Mouse (Mus musculus) heart, embryonic 13.5 days (tissue): Measurements from ENCODE around the gene Appbp2. TPM values are rescaled to one million over a fixed set of nuclear protein-coding genes. Genes with fewer than 3 reads are reported as not detected.

ENCODE experiments used
- ATAC-seq: fragments of 200-750 bp; cut with Nextera tagmentation; 2 replicates; pipeline ENCODE4 v1.8.0; 2017; ENCODE audit warnings: moderate TSS enrichment; ENCODE audit not compliant: insufficient number of reproducible peaks, low FRiP score, low TSS enrichment; ENCODE audit errors: extremely low read depth
- H3K27ac ChIP-seq: fragments of 300-500 bp; sonication (generic); replicated peaks from 2 replicates; pipeline ENCODE4 v1.5.1; 2015; ENCODE audit warnings: moderate library complexity, mild to moderate bottlenecking, inconsistent platforms
- H3K27me3 ChIP-seq: fragments of 300-500 bp; sonication (generic); replicated peaks from 2 replicates; pipeline ENCODE4 v1.6.1; 2015; ENCODE audit warnings: mild to moderate bottlenecking, inconsistent platforms
- H3K36me3 ChIP-seq: fragments of 300-500 bp; sonication (generic); 2 replicates; pipeline ENCODE4 v1.6.1; 2015; ENCODE audit warnings: mild to moderate bottlenecking, inconsistent platforms
- H3K4me1 ChIP-seq: fragments of 300-500 bp; sonication (generic); 2 replicates; pipeline ENCODE4 v1.6.1; 2015; ENCODE audit warnings: inconsistent platforms
- H3K4me2 ChIP-seq: fragments of 300-500 bp; sonication (generic); 2 replicates; pipeline ENCODE4 v1.6.1; 2015; ENCODE audit warnings: inconsistent platforms, mild to moderate bottlenecking, moderate library complexity
- H3K4me3 ChIP-seq: fragments of 300-500 bp; sonication (generic); 2 replicates; pipeline ENCODE4 v1.5.1; 2015; ENCODE audit warnings: moderate library complexity, mild to moderate bottlenecking, inconsistent platforms
- H3K9ac ChIP-seq: fragments of 300-500 bp; sonication (generic); 2 replicates; pipeline ENCODE4 v1.6.1; 2015; ENCODE audit warnings: inconsistent platforms, mild to moderate bottlenecking, moderate library complexity
- H3K9me3 ChIP-seq: fragments of 300-500 bp; sonication (generic); 2 replicates; pipeline ENCODE4 v1.6.1; 2016; ENCODE audit warnings: inconsistent platforms
- WGBS: fragments of 180-500 bp; shearing (Covaris S2); methylation state at CpG from one replicate; pipeline ENCODE4 v1.1.7; 2015; ENCODE audit warnings: mixed read lengths; 5-methylcytosine and 5-hydroxymethylcytosine counted together
- polyA plus RNA-seq: library from polyadenylated mRNA; unstranded; fragments of >200 nt; fragmentation: Nextera tagmentation; extraction: Ambion mirVana; gene quantifications from 2 replicates; pipeline ENCODE4 v1.2.1, GENCODE M21; 2015

The Appbp2 gene
- polyA plus RNA-seq, 1 experiment from 2014 or later = 35.7 TPM

- H3K36me3 ChIP-seq = no peaks in the 10 kb centered on the region
- H3K4me1 ChIP-seq = no peaks in the 10 kb centered on the region
- no peak overlapping the region for H3K27ac ChIP-seq
- no peak overlapping the region for H3K4me3 ChIP-seq
- no peak overlapping the region for H3K4me2 ChIP-seq
- H3K9ac ChIP-seq = no peak overlapping the region
- WGBS = 83% methylated on average over 2 of the region's 2 CpGs
- H3K27me3 ChIP-seq = no peaks in the 10 kb centered on the region
- no peak for ATAC-seq
- no peaks in the 10 kb centered on the region for H3K9me3 ChIP-seq
Observed at GRCm38 (mm10) chr11:85152256-85152930, 82.5 kb downstream of the Appbp2 start.

- peak within 1 kb of the TSS; percentile 94 for H3K4me3 ChIP-seq
- WGBS = under 1% methylated on average over 86 of the region's 94 CpGs
- H3K9ac ChIP-seq = peak within 1 kb of the TSS; percentile 95
- peak within 1 kb of the TSS; percentile 89 for H3K27ac ChIP-seq
- H3K9me3 ChIP-seq = no peaks in the 10 kb centered on the region
- H3K27me3 ChIP-seq = no peaks in the 10 kb centered on the region
- no peaks in the 10 kb centered on the region for H3K36me3 ChIP-seq
- H3K4me1 ChIP-seq = peaks cover 17% of the 10 kb centered on the region
- peak; percentile 98 for ATAC-seq
- H3K4me2 ChIP-seq = peak within 1 kb of the TSS; percentile 75
Observed at GRCm38 (mm10) chr11:85139581-85140540, 95.1 kb downstream of the Appbp2 start, which contains the start of gene Usp32. TSS of gene Usp32 (minus strand) at chr11:85140161.

GRCm38 (mm10) chr11:85138776-85139474, 96.0 kb downstream of the Appbp2 start:
- Histone ChIP-seq H3K4me2 (peak overlapping the region; percentile 71), H3K4me1 (peaks cover 17% of the 10 kb centered on the region), H3K36me3 (no peaks in the 10 kb centered on the region), H3K27me3 (no peaks in the 10 kb centered on the region), H3K9ac (peak overlapping the region; percentile 95), H3K4me3 (peak overlapping the region; percentile 94), H3K27ac (peak overlapping the region; percentile 89), H3K9me3 (no peaks in the 10 kb centered on the region)
- ATAC-seq = no peak
- under 1% methylated on average over 17 of the region's 17 CpGs for WGBS

Other genes with a start within 250 kb of the Appbp2 start
- 3.5 and 3.9 TPM in 2 replicates for gene Usp32, start 95.0 kb downstream of the Appbp2 start, polyA plus RNA-seq
- gene 1700125H20Rik, start 64.7 kb downstream of the Appbp2 start, polyA plus RNA-seq = 0.23 and 0.45 TPM in 2 replicates
- gene Ppm1d, start 76.1 kb upstream of the Appbp2 start, polyA plus RNA-seq = 12.0 and 12.7 TPM in 2 replicates
- gene Bcas3, start 118.0 kb upstream of the Appbp2 start, polyA plus RNA-seq = 17.4 and 18.3 TPM in 2 replicates